Mouse (Mus musculus): ENCODE data around the gene Atad1.
"Not testable (repeated sequence)": the region's sequence is repeated elsewhere in the genome, so short reads cannot be mapped to it uniquely, and the experiment has no call there.

Atad1 gene

GRCm38 (mm10) chr19:32739686-32740085 is at the start of gene Atad1:
Gene Atad1, minus strand, starts transcription at chr19:32739786.
- DNase-seq, result no peak

- DNase-seq, result not testable (repeated sequence)
Observed at GRCm38 (mm10) chr19:32788016-32788415, 48.4 kb upstream of the Atad1 start.

- peak; percentile 12 for DNase-seq
Observed at GRCm38 (mm10) chr19:32787388-32787787, 47.8 kb upstream of the Atad1 start.

GRCm38 (mm10) chr19:32781305-32782071 is 41.9 kb upstream of the Atad1 start:
- no peak for DNase-seq

- DNase-seq, result no peak
Observed at GRCm38 (mm10) chr19:32779131-32779530, 39.5 kb upstream of the Atad1 start.

- DNase-seq, result no peak
Observed at GRCm38 (mm10) chr19:32778411-32778810, 38.8 kb upstream of the Atad1 start.

- DNase-seq, result no peak
Observed at GRCm38 (mm10) chr19:32762493-32762892, 22.9 kb upstream of the Atad1 start.

- no peak for DNase-seq
Observed at GRCm38 (mm10) chr19:32761162-32761561, 21.6 kb upstream of the Atad1 start.

DNA sequence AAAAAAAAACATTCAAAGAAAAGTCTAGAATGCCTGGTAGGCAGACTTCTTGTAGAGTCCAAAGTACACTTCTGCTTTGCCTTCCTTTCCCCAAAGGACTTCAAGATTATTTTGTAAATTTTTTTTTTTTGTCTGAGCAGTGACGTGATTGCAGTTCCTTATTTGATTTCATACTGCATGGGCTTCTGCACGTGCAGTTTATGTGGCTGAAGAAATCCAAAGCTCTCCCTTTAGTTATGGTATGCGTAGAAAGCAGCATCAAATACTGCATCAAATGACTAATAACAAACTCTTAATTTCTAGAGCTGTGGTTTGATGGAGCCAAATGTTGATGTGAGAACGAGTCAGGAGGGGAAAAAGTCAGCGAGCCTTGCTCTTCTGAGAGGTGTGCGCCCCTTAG is 20.9 kb upstream of the Atad1 start:
- no peak for DNase-seq

- DNase-seq, result no peak
Observed at GRCm38 (mm10) chr19:32759357-32760024, 19.9 kb upstream of the Atad1 start.

- DNase-seq, result no peak
Observed at GRCm38 (mm10) chr19:32758793-32759161, 19.2 kb upstream of the Atad1 start.

DNA sequence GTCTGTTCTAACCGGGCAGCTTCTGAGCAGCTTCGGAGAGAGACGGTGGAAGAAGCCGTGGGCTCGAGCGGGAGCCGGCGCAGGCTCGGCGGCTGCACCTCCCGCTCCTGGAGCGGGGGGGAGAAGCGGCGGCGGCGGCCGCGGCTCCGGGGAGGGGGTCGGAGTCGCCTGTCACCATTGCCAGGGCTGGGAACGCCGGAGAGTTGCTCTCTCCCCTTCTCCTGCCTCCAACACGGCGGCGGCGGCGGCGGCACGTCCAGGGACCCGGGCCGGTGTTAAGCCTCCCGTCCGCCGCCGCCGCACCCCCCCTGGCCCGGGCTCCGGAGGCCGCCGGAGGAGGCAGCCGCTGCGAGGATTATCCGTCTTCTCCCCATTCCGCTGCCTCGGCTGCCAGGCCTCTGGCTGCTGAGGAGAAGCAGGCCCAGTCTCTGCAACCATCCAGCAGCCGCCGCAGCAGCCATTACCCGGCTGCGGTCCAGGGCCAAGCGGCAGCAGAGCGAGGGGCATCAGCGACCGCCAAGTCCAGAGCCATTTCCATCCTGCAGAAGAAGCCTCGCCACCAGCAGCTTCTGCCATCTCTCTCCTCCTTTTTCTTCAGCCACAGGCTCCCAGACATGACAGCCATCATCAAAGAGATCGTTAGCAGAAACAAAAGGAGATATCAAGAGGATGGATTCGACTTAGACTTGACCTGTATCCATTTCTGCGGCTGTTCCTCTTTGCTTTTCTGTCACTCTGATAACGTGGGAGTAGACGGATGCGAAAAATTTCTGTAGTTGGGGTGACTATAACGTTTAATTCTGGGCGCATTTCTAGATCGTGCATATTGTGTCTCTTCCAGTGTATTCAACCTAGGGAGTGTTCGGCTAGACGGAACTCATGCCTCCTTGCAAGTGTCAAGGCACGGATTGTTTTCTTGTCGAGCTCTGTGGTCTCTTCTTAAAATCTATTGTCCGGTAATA is 18.5 kb upstream of the Atad1 start:
- peak; percentile 66 for DNase-seq

GRCm38 (mm10) chr19:32756900-32757725 is 17.5 kb upstream of the Atad1 start, which contains the start of gene Pten:
Gene Pten, plus strand, starts transcription at chr19:32757497.
- peak; percentile 98 for DNase-seq

DNA sequence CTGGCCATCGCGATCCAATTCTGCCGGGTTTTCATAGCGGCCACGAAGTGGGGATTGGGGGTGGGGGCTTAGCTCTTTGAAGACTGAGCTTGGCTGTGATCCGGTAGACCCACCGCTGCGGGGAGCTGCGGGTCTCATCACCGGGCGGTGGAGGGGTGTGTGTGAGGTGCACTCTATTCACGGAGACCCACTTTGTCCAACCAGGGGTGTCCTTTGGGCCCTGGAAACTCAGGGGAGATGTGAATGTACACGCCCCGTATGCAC is 17.0 kb upstream of the Atad1 start:
- DNase-seq, result no peak

- DNase-seq, result peak; percentile 96
Observed at GRCm38 (mm10) chr19:32755792-32756635, 16.4 kb upstream of the Atad1 start.

GRCm38 (mm10) chr19:32755104-32755791 is 15.7 kb upstream of the Atad1 start:
- DNase-seq, result no peak

GRCm38 (mm10) chr19:32754188-32755000 is 14.8 kb upstream of the Atad1 start:
- peak; percentile 79 for DNase-seq

DNA sequence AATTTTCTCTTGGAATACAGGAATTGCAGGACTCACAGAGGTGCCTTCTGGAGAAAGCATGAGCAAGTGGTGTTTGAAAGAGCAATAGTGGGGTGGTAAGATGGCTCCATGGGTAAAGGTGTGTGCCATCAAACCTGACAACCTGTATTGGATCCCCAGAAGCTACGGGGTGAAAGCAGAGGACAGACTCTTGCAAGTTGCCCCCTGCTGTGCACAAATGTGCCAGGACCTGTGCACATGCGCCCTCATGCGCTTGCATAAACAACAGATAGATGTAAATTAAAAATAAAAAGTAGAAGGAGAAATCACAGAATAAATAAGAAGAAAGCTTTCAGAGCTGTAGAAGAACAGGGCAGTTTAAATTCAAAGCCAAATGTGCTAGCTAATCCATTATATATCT is 13.8 kb upstream of the Atad1 start:
- DNase-seq, result no peak

DNA sequence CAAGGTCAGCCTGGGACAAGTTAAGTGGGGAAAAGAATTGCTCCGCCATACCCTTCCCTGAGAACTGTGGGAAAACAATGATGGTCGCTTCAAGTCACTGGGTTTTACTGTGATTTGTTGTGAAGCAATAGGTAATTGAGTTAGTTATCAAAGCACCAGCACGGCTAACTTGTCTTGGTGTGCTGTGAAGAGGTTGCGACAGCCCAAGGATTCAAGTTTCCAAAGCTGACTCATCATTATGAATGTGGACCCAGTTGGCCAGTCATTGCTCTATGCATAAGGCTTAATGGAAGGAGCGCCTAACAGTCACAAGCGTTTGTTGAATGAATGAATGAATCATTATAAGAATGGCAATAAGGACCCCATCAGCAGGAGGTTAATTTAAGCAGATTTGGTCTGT is 12.8 kb upstream of the Atad1 start:
- DNase-seq, result peak; percentile 1

GRCm38 (mm10) chr19:32749425-32749824 is 9.8 kb upstream of the Atad1 start:
- DNase-seq, result peak; percentile 83
